Mouse (Mus musculus) testis, adult 2 months (tissue): ENCODE results near the gene Fkbpl.

Experiments
- CTCF ChIP-seq: fragments of 200-500 bp; IDR thresholded peaks from 2 replicates; pipeline ENCODE4 v1.5.1; 2012; ENCODE audit warnings: low read depth, mild to moderate bottlenecking, inconsistent platforms, low read length, moderate library complexity; ENCODE audit not compliant: control insufficient read depth, insufficient read depth, insufficient replicate concordance
- POLR2A ChIP-seq: fragments of 200-500 bp; IDR thresholded peaks from 2 replicates; pipeline ENCODE4 v1.6.1; 2012; ENCODE audit warnings: low read depth, mild to moderate bottlenecking, inconsistent platforms, low read length, moderate library complexity; ENCODE audit not compliant: control insufficient read depth

DNA sequence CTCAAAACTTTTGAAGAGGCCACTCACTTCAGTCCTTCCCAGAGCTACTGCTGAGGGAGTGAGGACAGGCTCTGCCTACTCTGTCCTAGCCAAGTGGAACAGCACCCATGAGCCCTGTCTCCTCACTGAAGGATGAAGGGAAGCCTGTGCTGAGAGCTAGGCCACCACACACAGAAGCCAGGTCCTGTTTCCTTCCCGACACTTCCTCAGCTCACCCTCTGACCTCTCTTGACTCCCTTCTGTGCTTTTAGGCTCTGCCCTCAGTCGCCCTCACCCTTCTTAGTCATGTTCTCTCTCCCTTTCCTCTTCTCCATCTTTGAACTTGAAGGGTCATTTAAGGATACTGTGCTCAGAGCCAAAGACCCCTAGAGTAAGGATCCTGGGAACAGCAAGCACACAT is 12.7 kb downstream of the Fkbpl start:
- no peak for TF ChIP-seq CTCF
- TF ChIP-seq POLR2A: no peak
